Mouse (Mus musculus): Measurements from ENCODE around the gene Cnp. TPM values are rescaled to one million over a fixed set of nuclear protein-coding genes. Genes with fewer than 3 reads are reported as not detected.
A peak's percentile ranks its signal among the peaks of the same experiment; 100 is the strongest.
"Not testable (repeated sequence)": the region's sequence is repeated elsewhere in the genome, so short reads cannot be mapped to it uniquely, and the experiment has no call there.

Gene Cnp
- total RNA-seq, 2 experiments from 2014 or later = 20.9 to 27.9 TPM

GRCm38 (mm10) chr11:100616836-100617235 lies 42.1 kb downstream of the Cnp start:
- not testable (repeated sequence) for ATAC-seq (replicated peaks; ENCODE audit: poor library complexity, severe bottlenecking)

- ATAC-seq (replicated peaks; ENCODE audit: poor library complexity, severe bottlenecking) = no peak
Measured at GRCm38 (mm10) chr11:100617480-100617879, 42.8 kb downstream of the Cnp start.

- peak; percentile 68 for ATAC-seq (replicated peaks; ENCODE audit: poor library complexity, severe bottlenecking)
Measured at GRCm38 (mm10) chr11:100618761-100619484, 44.2 kb downstream of the Cnp start, which contains the start of gene Nkiras2. Gene Nkiras2, plus strand, starts transcription at chr11:100619244.

- peak; percentile 73 for ATAC-seq (replicated peaks; ENCODE audit: poor library complexity, severe bottlenecking)
Measured at GRCm38 (mm10) chr11:100619485-100619975, 44.8 kb downstream of the Cnp start.

GRCm38 (mm10) chr11:100619982-100620381 lies 45.3 kb downstream of the Cnp start, which contains the start of gene Dnajc7:
Gene Dnajc7, minus strand, starts transcription at chr11:100620168.
- ATAC-seq (replicated peaks; ENCODE audit: poor library complexity, severe bottlenecking) = 0 out of 2 replicates have a peak, but pooled peaks have one; percentile 0

- peak; percentile 65 for ATAC-seq (replicated peaks; ENCODE audit: poor library complexity, severe bottlenecking)
Measured at GRCm38 (mm10) chr11:100622714-100623113, 48.0 kb downstream of the Cnp start.

GRCm38 (mm10) chr11:100623867-100624266 lies 49.2 kb downstream of the Cnp start:
- no peak for ATAC-seq (replicated peaks; ENCODE audit: poor library complexity, severe bottlenecking)

- no peak for ATAC-seq (replicated peaks; ENCODE audit: poor library complexity, severe bottlenecking)
Measured at GRCm38 (mm10) chr11:100625754-100626700, 51.3 kb downstream of the Cnp start.

GRCm38 (mm10) chr11:100626701-100627195 lies 52.0 kb downstream of the Cnp start:
- ATAC-seq (replicated peaks; ENCODE audit: poor library complexity, severe bottlenecking) = peak; percentile 80

- ATAC-seq (replicated peaks; ENCODE audit: poor library complexity, severe bottlenecking) = no peak
Measured at GRCm38 (mm10) chr11:100628056-100628455, 53.4 kb downstream of the Cnp start.

GRCm38 (mm10) chr11:100628862-100629352 lies 54.2 kb downstream of the Cnp start:
- no peak for ATAC-seq (replicated peaks; ENCODE audit: poor library complexity, severe bottlenecking)

GRCm38 (mm10) chr11:100634530-100634929 lies 59.8 kb downstream of the Cnp start:
- no peak for ATAC-seq (replicated peaks; ENCODE audit: poor library complexity, severe bottlenecking)

- ATAC-seq (replicated peaks; ENCODE audit: poor library complexity, severe bottlenecking) = peak; percentile 74
Measured at GRCm38 (mm10) chr11:100640159-100640906, 65.6 kb downstream of the Cnp start.

Other genes starting within 250 kb of the Cnp start
- not detected in 2 replicates for gene Gast, start 240.5 kb upstream of the Cnp start, total RNA-seq (2014; fragmentation: Nextera tagmentation)
- gene Gast, start 240.5 kb upstream of the Cnp start, total RNA-seq (2017) = not detected in 2 replicates
- gene Hap1, start 218.8 kb upstream of the Cnp start, total RNA-seq (2014; fragmentation: Nextera tagmentation) = not detected in 2 replicates
- gene Hap1, start 218.8 kb upstream of the Cnp start, total RNA-seq (2017) = not detected in 2 replicates
- gene Jup, start 177.1 kb upstream of the Cnp start, total RNA-seq (2014; fragmentation: Nextera tagmentation) = 4.8 and 6.7 TPM in 2 replicates
- 1.4 and 4.2 TPM in 2 replicates for gene Jup, start 177.1 kb upstream of the Cnp start, total RNA-seq (2017)
- gene P3h4, start 160.1 kb upstream of the Cnp start, total RNA-seq (2014; fragmentation: Nextera tagmentation) = not detected in 2 replicates
- gene P3h4, start 160.1 kb upstream of the Cnp start, total RNA-seq (2017) = 0.26 TPM in 1 of 2 replicates, not detected in the other
- not detected in 2 replicates for gene Fkbp10, start 159.2 kb upstream of the Cnp start, total RNA-seq (2014; fragmentation: Nextera tagmentation)
- not detected in 2 replicates for gene Fkbp10, start 159.2 kb upstream of the Cnp start, total RNA-seq (2017)
- 46.9 and 50.7 TPM in 2 replicates for gene Nt5c3b, start 133.1 kb upstream of the Cnp start, total RNA-seq (2014; fragmentation: Nextera tagmentation)
- 23.3 and 31.3 TPM in 2 replicates for gene Nt5c3b, start 133.1 kb upstream of the Cnp start, total RNA-seq (2017)
- gene Klhl10, start 133.0 kb upstream of the Cnp start, total RNA-seq (2014; fragmentation: Nextera tagmentation) = not detected in 2 replicates
- gene Klhl10, start 133.0 kb upstream of the Cnp start, total RNA-seq (2017) = not detected in 2 replicates
- 7.0 and 10.1 TPM in 2 replicates for gene Klhl11, start 102.2 kb upstream of the Cnp start, total RNA-seq (2014; fragmentation: Nextera tagmentation)
- gene Klhl11, start 102.2 kb upstream of the Cnp start, total RNA-seq (2017) = 16.7 and 21.3 TPM in 2 replicates
- gene Acly, start 46.9 kb upstream of the Cnp start, total RNA-seq (2014; fragmentation: Nextera tagmentation) = 93.5 and 98.0 TPM in 2 replicates
- gene Acly, start 46.9 kb upstream of the Cnp start, total RNA-seq (2017) = 101 and 107 TPM in 2 replicates
- 3.7 TPM in 1 of 2 replicates, not detected in the other for gene Ttc25, start 29.3 kb upstream of the Cnp start, total RNA-seq (2014; fragmentation: Nextera tagmentation)
- 0.31 TPM in 1 of 2 replicates, not detected in the other for gene Ttc25, start 29.3 kb upstream of the Cnp start, total RNA-seq (2017)
- 30.0 and 34.2 TPM in 2 replicates for gene Nkiras2, start 44.3 kb downstream of the Cnp start, total RNA-seq (2014; fragmentation: Nextera tagmentation)
- gene Nkiras2, start 44.3 kb downstream of the Cnp start, total RNA-seq (2017) = 14.2 and 16.9 TPM in 2 replicates
- gene Dnajc7, start 45.3 kb downstream of the Cnp start, total RNA-seq (2014; fragmentation: Nextera tagmentation) = 80.5 and 129 TPM in 2 replicates
- gene Dnajc7, start 45.3 kb downstream of the Cnp start, total RNA-seq (2017) = 90.1 and 115 TPM in 2 replicates
- gene Zfp385c, start 117.6 kb downstream of the Cnp start, total RNA-seq (2014; fragmentation: Nextera tagmentation) = not detected in 2 replicates
- gene Zfp385c, start 117.6 kb downstream of the Cnp start, total RNA-seq (2017) = 0.26 TPM in 1 of 2 replicates, not detected in the other
- 4.7 and 13.9 TPM in 2 replicates for gene Dhx58, start 129.4 kb downstream of the Cnp start, total RNA-seq (2014; fragmentation: Nextera tagmentation)
- gene Dhx58, start 129.4 kb downstream of the Cnp start, total RNA-seq (2017) = 8.2 and 17.3 TPM in 2 replicates
- gene Kat2a, start 137.6 kb downstream of the Cnp start, total RNA-seq (2014; fragmentation: Nextera tagmentation) = 50.0 and 54.4 TPM in 2 replicates
- 26.0 and 34.5 TPM in 2 replicates for gene Kat2a, start 137.6 kb downstream of the Cnp start, total RNA-seq (2017)
- gene Hspb9, start 138.9 kb downstream of the Cnp start, total RNA-seq (2014; fragmentation: Nextera tagmentation) = not detected in 2 replicates
- gene Hspb9, start 138.9 kb downstream of the Cnp start, total RNA-seq (2017) = not detected in 2 replicates
- 116 and 132 TPM in 2 replicates for gene Rab5c, start 163.3 kb downstream of the Cnp start, total RNA-seq (2014; fragmentation: Nextera tagmentation)
- gene Rab5c, start 163.3 kb downstream of the Cnp start, total RNA-seq (2017) = 103 and 113 TPM in 2 replicates
- gene Kcnh4, start 185.0 kb downstream of the Cnp start, total RNA-seq (2014; fragmentation: Nextera tagmentation) = not detected in 2 replicates
- gene Kcnh4, start 185.0 kb downstream of the Cnp start, total RNA-seq (2017) = not detected in 2 replicates
- gene Hcrt, start 188.0 kb downstream of the Cnp start, total RNA-seq (2014; fragmentation: Nextera tagmentation) = not detected in 2 replicates
- gene Hcrt, start 188.0 kb downstream of the Cnp start, total RNA-seq (2017) = not detected in 2 replicates
- 1.8 and 1.9 TPM in 2 replicates for gene Ghdc, start 196.1 kb downstream of the Cnp start, total RNA-seq (2014; fragmentation: Nextera tagmentation)
- gene Ghdc, start 196.1 kb downstream of the Cnp start, total RNA-seq (2017) = 3.1 and 3.4 TPM in 2 replicates

Measured in granulocyte monocyte progenitor cell, adult 5-6 weeks (primary cell).